Mouse (Mus musculus): ENCODE measurements around the gene Bcor.

DNA sequence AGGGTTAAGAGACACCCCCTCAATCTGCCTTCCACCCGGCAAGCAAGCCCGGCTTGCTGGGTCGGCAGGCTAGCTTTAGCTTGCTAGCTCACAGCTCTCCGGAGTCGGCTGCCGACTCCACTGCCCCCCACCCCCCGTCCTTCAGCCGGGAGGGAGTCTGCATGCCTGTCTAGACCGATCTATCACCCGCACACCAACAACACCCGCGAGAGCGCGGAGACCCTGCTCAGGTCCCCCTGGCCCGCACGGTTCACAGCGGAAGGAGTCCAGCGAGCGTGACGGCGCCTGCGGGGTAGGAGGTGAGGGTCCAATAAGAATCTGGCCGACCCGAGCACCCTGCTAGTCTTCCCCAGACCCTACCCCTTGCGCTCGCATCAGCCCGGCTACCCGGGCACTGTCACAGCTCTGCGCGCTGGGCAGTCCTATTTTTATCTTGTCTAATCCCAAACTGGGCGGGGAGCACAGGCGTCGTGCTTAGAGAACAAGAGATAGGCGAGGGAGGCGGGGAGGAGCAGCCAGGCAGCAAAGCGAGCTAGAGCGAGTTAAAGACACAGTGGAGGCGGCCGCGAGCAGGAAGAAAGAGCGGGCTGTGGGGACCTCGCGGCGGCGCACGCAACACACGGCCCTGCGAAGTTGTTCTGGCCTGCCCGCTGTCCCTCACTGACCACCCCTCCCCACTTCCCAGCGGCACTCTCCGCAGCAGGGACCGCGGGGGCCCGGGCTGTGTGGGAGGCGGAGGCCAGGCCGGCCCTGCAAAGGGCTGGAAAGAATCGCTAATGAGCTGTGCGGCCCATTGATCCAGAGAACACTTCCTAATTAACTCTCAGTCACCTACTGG is 83.2 kb downstream of the Bcor start:
- no peak for TF ChIP-seq POLR2A (IDR thresholded peaks at IDR 0.05; ENCODE audit: low read depth, low read length)
- TF ChIP-seq CTCF (conservative IDR thresholded peaks at IDR 0.05; ENCODE audit: insufficient read depth, insufficient read length, low read depth, low read length) = no peak
